In genomic region chr6:136892002-136892401, GRCm38 (mm10) we compare ENCODE assay signal across 32 mouse cellular contexts. TPM values are rescaled to one million over a fixed set of nuclear protein-coding genes. Genes with fewer than 3 reads are reported as not detected.
DNase-seq lines count a peak whose midpoint lies in the region; ATAC-seq and TF ChIP-seq lines count a peak whose summit lies in the region.
"Had no signal": no experiment of that assay in that cellular context is flagged by ENCODE, and none has a peak within 500 bp of the region (broad histone marks: within the 10 kb centered on the region; RNA-seq: fewer than 3 reads in every experiment).

No protein-coding gene starts in this region.

- no peak for DNase-seq in kidney, postnatal 0 days (ENCODE audit: low spot score)
- DNase-seq in kidney, postnatal 10 days, result no peak
- DNase-seq in forebrain, postnatal 0 days, result no peak
- DNase-seq: adrenal gland, adult 2 months; adrenal gland, postnatal 36 days; B cell, adult 2 months; cerebellum, adult 9-11 months; gastrocnemius, postnatal 10 days; lung, postnatal 4 days; midbrain, embryonic 14.5 days; retina, postnatal 1 day; right cerebral cortex, postnatal 14 days; thymus, postnatal 4 days had no signal

- peak overlapping the region; percentile 59; the same call in 1 of the 2 replicates for H3K27ac ChIP-seq in heart, embryonic 13.5 days (replicated peaks)
- H3K27ac ChIP-seq in heart, embryonic 11.5 days (ENCODE audit: low read depth, low read length), result no peak overlapping the region
- 0 out of 2 replicates have a peak overlapping the region, but pooled peaks have one; percentile 5 for H3K27ac ChIP-seq in kidney, postnatal 0 days
- H3K27ac ChIP-seq in forebrain, postnatal 0 days (ENCODE audit: low read depth, low read length), result no peak overlapping the region
- H3K27ac ChIP-seq: embryonic facial prominence, embryonic 13.5 days; forebrain, embryonic 10.5 days; forebrain, embryonic 15.5 days; hindbrain, embryonic 14.5 days; left cerebral cortex, adult 2 months; limb, embryonic 13.5 days had no signal

- no peak overlapping the region for H3K9ac ChIP-seq in heart, embryonic 13.5 days
- H3K9ac ChIP-seq in heart, embryonic 11.5 days (ENCODE audit: low read depth, low read length), result no peak overlapping the region
- H3K9ac ChIP-seq in kidney, postnatal 0 days (ENCODE audit: low read depth, low read length), result no peak overlapping the region
- no peak overlapping the region for H3K9ac ChIP-seq in forebrain, postnatal 0 days
- H3K9ac ChIP-seq: embryonic facial prominence, embryonic 13.5 days; forebrain, embryonic 15.5 days; hindbrain, embryonic 14.5 days; limb, embryonic 13.5 days had no signal

- ATAC-seq in heart, embryonic 13.5 days (ENCODE audit: extremely low read depth, insufficient number of reproducible peaks, low FRiP score, low TSS enrichment), result no peak
- ATAC-seq in heart, embryonic 11.5 days (replicated peaks; ENCODE audit: insufficient number of reproducible peaks, low FRiP score, low TSS enrichment), result no peak
- no peak for ATAC-seq in kidney, postnatal 0 days (replicated peaks; ENCODE audit: low FRiP score, low read depth)
- 0 out of 2 replicates have a peak, but pooled peaks have one; percentile 32 for ATAC-seq in common myeloid progenitor, adult 5-6 weeks (replicated peaks; ENCODE audit: low read depth, poor library complexity, severe bottlenecking)
- peak; percentile 90 for ATAC-seq in megakaryocyte progenitor cell, adult 5-6 weeks (replicated peaks; ENCODE audit: poor library complexity)
- no peak for ATAC-seq in forebrain, postnatal 0 days
- ATAC-seq: activated CD4-positive, CD25-positive, alpha-beta regulatory T cell, adult 4 months; forebrain, embryonic 15.5 days; intestine, postnatal 0 days had no signal

- H3K4me1 ChIP-seq in heart, embryonic 13.5 days, result peaks cover 50% of the 10 kb centered on the region
- 0 out of 2 replicates have a peak, but pooled peaks cover 4% of the 10 kb centered on the region for H3K4me1 ChIP-seq in heart, embryonic 11.5 days (ENCODE audit: control insufficient read depth, insufficient read depth, low read length)
- H3K4me1 ChIP-seq in kidney, postnatal 0 days (replicated peaks; ENCODE audit: insufficient read depth, low read length), result peaks cover 3% of the 10 kb centered on the region
- H3K4me1 ChIP-seq in forebrain, postnatal 0 days (ENCODE audit: insufficient read depth), result no peaks in the 10 kb centered on the region
- H3K4me1 ChIP-seq: forebrain, embryonic 10.5 days; forebrain, embryonic 15.5 days had no signal

- 56% methylated on average over 2 of the region's 2 CpGs for WGBS in heart, embryonic 13.5 days
- WGBS in heart, embryonic 11.5 days (ENCODE audit: insufficient replicate concordance), result 52% methylated on average over 2 of the region's 2 CpGs
- 91% methylated on average over 2 of the region's 2 CpGs for WGBS in kidney, postnatal 0 days
- WGBS in forebrain, postnatal 0 days, result 93% methylated on average over 2 of the region's 2 CpGs

- no peak overlapping the region for H3K4me3 ChIP-seq in heart, embryonic 13.5 days
- no peak overlapping the region for H3K4me3 ChIP-seq in heart, embryonic 11.5 days (ENCODE audit: low read depth, low read length)
- H3K4me3 ChIP-seq in kidney, postnatal 0 days (replicated peaks; ENCODE audit: low read depth, low read length), result no peak overlapping the region
- no peak overlapping the region for H3K4me3 ChIP-seq in forebrain, postnatal 0 days (ENCODE audit: low read depth, low read length)
- H3K4me3 ChIP-seq: embryonic facial prominence, embryonic 13.5 days; forebrain, embryonic 10.5 days; forebrain, embryonic 15.5 days; left cerebral cortex, adult 2 months; limb, embryonic 13.5 days had no signal

- no peaks in the 10 kb centered on the region for H3K36me3 ChIP-seq in heart, embryonic 13.5 days
- no peaks in the 10 kb centered on the region for H3K36me3 ChIP-seq in heart, embryonic 11.5 days (ENCODE audit: control insufficient read depth, insufficient read depth, low read length)
- H3K36me3 ChIP-seq in kidney, postnatal 0 days (ENCODE audit: insufficient read depth, low read length), result no peaks in the 10 kb centered on the region
- no peaks in the 10 kb centered on the region for H3K36me3 ChIP-seq in forebrain, postnatal 0 days (ENCODE audit: insufficient read depth)
- H3K36me3 ChIP-seq: embryonic facial prominence, embryonic 13.5 days; forebrain, embryonic 10.5 days; forebrain, embryonic 15.5 days; limb, embryonic 13.5 days had no signal

- H3K27me3 ChIP-seq in heart, embryonic 13.5 days (replicated peaks), result no peaks in the 10 kb centered on the region
- no peaks in the 10 kb centered on the region for H3K27me3 ChIP-seq in heart, embryonic 11.5 days (ENCODE audit: control insufficient read depth, insufficient read depth, low read length)
- no peaks in the 10 kb centered on the region for H3K27me3 ChIP-seq in kidney, postnatal 0 days (ENCODE audit: insufficient read depth, low read length)
- no peaks in the 10 kb centered on the region for H3K27me3 ChIP-seq in forebrain, postnatal 0 days (ENCODE audit: insufficient read depth, low read length)
- H3K27me3 ChIP-seq: embryonic facial prominence, embryonic 13.5 days; forebrain, embryonic 15.5 days; limb, embryonic 13.5 days had no signal

- H3K9me3 ChIP-seq in heart, embryonic 13.5 days, result no peaks in the 10 kb centered on the region
- H3K9me3 ChIP-seq in heart, embryonic 11.5 days (replicated peaks; ENCODE audit: control insufficient read depth, low read length), result no peaks in the 10 kb centered on the region
- H3K9me3 ChIP-seq in kidney, postnatal 0 days (replicated peaks; ENCODE audit: low read length), result no peaks in the 10 kb centered on the region
- H3K9me3 ChIP-seq in forebrain, postnatal 0 days (ENCODE audit: low read length), result no peaks in the 10 kb centered on the region
- H3K9me3 ChIP-seq: embryonic facial prominence, embryonic 13.5 days; forebrain, embryonic 10.5 days; forebrain, embryonic 15.5 days; limb, embryonic 13.5 days had no signal

- no peak for TF ChIP-seq CTCF in kidney, postnatal 0 days (IDR thresholded peaks at IDR 0.05; ENCODE audit: low read depth)
- no peak for TF ChIP-seq CTCF in forebrain, postnatal 0 days (IDR thresholded peaks at IDR 0.05; ENCODE audit: low read depth)

- no peak overlapping the region for H3K4me2 ChIP-seq in heart, embryonic 13.5 days
- H3K4me2 ChIP-seq in heart, embryonic 11.5 days, result no peak overlapping the region
- H3K4me2 ChIP-seq in kidney, postnatal 0 days (ENCODE audit: low read length), result no peak overlapping the region
- H3K4me2 ChIP-seq in forebrain, postnatal 0 days (ENCODE audit: low read depth), result no peak overlapping the region
- H3K4me2 ChIP-seq: embryonic facial prominence, embryonic 13.5 days; forebrain, embryonic 15.5 days; hindbrain, embryonic 14.5 days; limb, embryonic 13.5 days had no signal

RNA-seq across cellular contexts. Expression of gene Mgp, which starts 16.4 kb away (rescaled TPM):
- 290 and 310 TPM in 2 replicates for polyA plus RNA-seq in heart, embryonic 13.5 days (2015; fragmentation: Nextera tagmentation; extraction: Ambion mirVana)
- polyA plus RNA-seq in heart, embryonic 11.5 days (2014; fragmentation: Nextera tagmentation; extraction: Ambion mirVana), result 73.6 and 75.1 TPM in 2 replicates
- polyA plus RNA-seq in kidney, postnatal 0 days (2015; fragmentation: Nextera tagmentation; extraction: Ambion mirVana), result 605 and 626 TPM in 2 replicates
- total RNA-seq in common myeloid progenitor, adult 5-6 weeks (2017), result not detected in 2 replicates
- not detected in 2 replicates for total RNA-seq in megakaryocyte progenitor cell, adult 5-6 weeks (2015)
- not detected in 2 replicates for total RNA-seq in megakaryocyte progenitor cell, adult 5-6 weeks (2017)
- 31.2 and 32.7 TPM in 2 replicates for total RNA-seq in forebrain, postnatal 0 days (2014; rRNA removed)
- polyA plus RNA-seq in forebrain, postnatal 0 days (2015; fragmentation: Nextera tagmentation; extraction: Ambion mirVana), result 39.9 and 57.8 TPM in 2 replicates
- total RNA-seq: hematopoietic stem cell, adult 5-6 weeks; monocyte, adult 5-6 weeks had no signal
- polyA plus RNA-seq: activated CD4-positive, CD25-positive, alpha-beta regulatory T cell, adult 4 months had no signal

RNA-seq across cellular contexts. Expression of gene Erp27, which starts 30.0 kb away (rescaled TPM):
- polyA plus RNA-seq in heart, embryonic 13.5 days (2015; fragmentation: Nextera tagmentation; extraction: Ambion mirVana), result 0.80 and 0.96 TPM in 2 replicates
- polyA plus RNA-seq in heart, embryonic 11.5 days (2014; fragmentation: Nextera tagmentation; extraction: Ambion mirVana), result 1.3 and 1.5 TPM in 2 replicates
- polyA plus RNA-seq in kidney, postnatal 0 days (2015; fragmentation: Nextera tagmentation; extraction: Ambion mirVana), result 0.23 and 0.34 TPM in 2 replicates
- total RNA-seq in common myeloid progenitor, adult 5-6 weeks (2017), result 0.32 TPM in 1 of 2 replicates, not detected in the other
- 1.0 and 4.4 TPM in 2 replicates for total RNA-seq in megakaryocyte progenitor cell, adult 5-6 weeks (2015)
- total RNA-seq in megakaryocyte progenitor cell, adult 5-6 weeks (2017), result 0.25 and 0.91 TPM in 2 replicates
- 0.19 and 0.77 TPM in 2 replicates for total RNA-seq in forebrain, postnatal 0 days (2014; rRNA removed)
- 0.79 and 0.92 TPM in 2 replicates for polyA plus RNA-seq in forebrain, postnatal 0 days (2015; fragmentation: Nextera tagmentation; extraction: Ambion mirVana)
- total RNA-seq: adrenal gland, adult 2 months; hematopoietic stem cell, adult 5-6 weeks; left cerebral cortex, postnatal 25 days had no signal
- polyA plus RNA-seq: adrenal gland, adult 2 months; forebrain, embryonic 10.5 days; hindbrain, embryonic 14.5 days; midbrain, embryonic 14.5 days; neural tube, embryonic 14.5 days had no signal

RNA-seq across cellular contexts. Expression of gene Pde6h, which starts 31.6 kb away (rescaled TPM):
- polyA plus RNA-seq in heart, embryonic 13.5 days (2015; fragmentation: Nextera tagmentation; extraction: Ambion mirVana), result 0.36 TPM in 1 of 2 replicates, not detected in the other
- polyA plus RNA-seq in heart, embryonic 11.5 days (2014; fragmentation: Nextera tagmentation; extraction: Ambion mirVana), result 0.43 TPM in 1 of 2 replicates, not detected in the other
- polyA plus RNA-seq in kidney, postnatal 0 days (2015; fragmentation: Nextera tagmentation; extraction: Ambion mirVana), result 0.04 and 0.67 TPM in 2 replicates
- total RNA-seq in common myeloid progenitor, adult 5-6 weeks (2017), result 0.44 TPM in 1 of 2 replicates, not detected in the other
- total RNA-seq in megakaryocyte progenitor cell, adult 5-6 weeks (2015), result 0.05 TPM in 1 of 2 replicates, not detected in the other
- 0.03 and 0.08 TPM in 2 replicates for total RNA-seq in megakaryocyte progenitor cell, adult 5-6 weeks (2017)
- total RNA-seq in forebrain, postnatal 0 days (2014; rRNA removed), result 0.05 and 0.31 TPM in 2 replicates
- polyA plus RNA-seq in forebrain, postnatal 0 days (2015; fragmentation: Nextera tagmentation; extraction: Ambion mirVana), result 0.34 TPM in 1 of 2 replicates, not detected in the other
- total RNA-seq: adrenal gland, postnatal 36 days; gastrocnemius, postnatal 10 days; hematopoietic stem cell, adult 5-6 weeks; monocyte, adult 5-6 weeks had no signal
- polyA plus RNA-seq: adrenal gland, adult 2 months; embryonic facial prominence, embryonic 13.5 days; forebrain, embryonic 10.5 days; forebrain, embryonic 15.5 days; heart, embryonic 14.5 days; liver, embryonic 16.5 days; midbrain, embryonic 14.5 days; neural tube, embryonic 14.5 days; small intestine, adult 2 months had no signal

RNA-seq across cellular contexts. Expression of gene Art4, which starts 34.5 kb away (rescaled TPM):
- 13.3 and 15.6 TPM in 2 replicates for polyA plus RNA-seq in heart, embryonic 13.5 days (2015; fragmentation: Nextera tagmentation; extraction: Ambion mirVana)
- polyA plus RNA-seq in heart, embryonic 11.5 days (2014; fragmentation: Nextera tagmentation; extraction: Ambion mirVana), result 13.2 and 15.1 TPM in 2 replicates
- 7.4 and 9.3 TPM in 2 replicates for polyA plus RNA-seq in kidney, postnatal 0 days (2015; fragmentation: Nextera tagmentation; extraction: Ambion mirVana)
- 11.3 and 14.2 TPM in 2 replicates for total RNA-seq in common myeloid progenitor, adult 5-6 weeks (2017)
- total RNA-seq in megakaryocyte progenitor cell, adult 5-6 weeks (2015), result 1.8 and 2.4 TPM in 2 replicates
- total RNA-seq in megakaryocyte progenitor cell, adult 5-6 weeks (2017), result 1.8 and 6.0 TPM in 2 replicates
- not detected in 2 replicates for total RNA-seq in forebrain, postnatal 0 days (2014; rRNA removed)
- 0.13 and 0.23 TPM in 2 replicates for polyA plus RNA-seq in forebrain, postnatal 0 days (2015; fragmentation: Nextera tagmentation; extraction: Ambion mirVana)
- total RNA-seq: left cerebral cortex, adult 2 months; monocyte, adult 5-6 weeks had no signal
- polyA plus RNA-seq: midbrain, embryonic 14.5 days; neural tube, embryonic 14.5 days had no signal

RNA-seq across cellular contexts. Expression of gene Arhgdib, which starts 49.7 kb away (rescaled TPM):
- polyA plus RNA-seq in heart, embryonic 13.5 days (2015; fragmentation: Nextera tagmentation; extraction: Ambion mirVana), result 85.1 and 86.5 TPM in 2 replicates
- polyA plus RNA-seq in heart, embryonic 11.5 days (2014; fragmentation: Nextera tagmentation; extraction: Ambion mirVana), result 115 and 128 TPM in 2 replicates
- 105 and 106 TPM in 2 replicates for polyA plus RNA-seq in kidney, postnatal 0 days (2015; fragmentation: Nextera tagmentation; extraction: Ambion mirVana)
- total RNA-seq in common myeloid progenitor, adult 5-6 weeks (2017), result 551 and 575 TPM in 2 replicates
- 2,686 and 2,904 TPM in 2 replicates for total RNA-seq in megakaryocyte progenitor cell, adult 5-6 weeks (2015)
- 1,309 and 1,334 TPM in 2 replicates for total RNA-seq in megakaryocyte progenitor cell, adult 5-6 weeks (2017)
- 14.9 and 23.0 TPM in 2 replicates for total RNA-seq in forebrain, postnatal 0 days (2014; rRNA removed)
- polyA plus RNA-seq in forebrain, postnatal 0 days (2015; fragmentation: Nextera tagmentation; extraction: Ambion mirVana), result 29.3 and 37.5 TPM in 2 replicates

Comparison
In these comparisons a context has a peak if more than half of its experiments do, and no peak if none do; other contexts are left out.
1. H3K27ac ChIP-seq: peak in heart, embryonic 13.5 days (single experiment) and kidney, postnatal 0 days (single experiment); none in heart, embryonic 11.5 days (single experiment) and forebrain, postnatal 0 days (single experiment).
2. ATAC-seq: peak in common myeloid progenitor, adult 5-6 weeks (single experiment) and megakaryocyte progenitor cell, adult 5-6 weeks (single experiment); none in heart, embryonic 13.5 days (single experiment), heart, embryonic 11.5 days (single experiment), kidney, postnatal 0 days (single experiment) and forebrain, postnatal 0 days (single experiment).